Mouse (Mus musculus) forebrain, embryonic 10.5 days (tissue): ENCODE data around the gene Olfr547. TPM values are rescaled to one million over a fixed set of nuclear protein-coding genes. Genes with fewer than 3 reads are reported as not detected.

Experiments used
- DNase-seq: peaks from one replicate; pipeline ENCODE4 v3.0.0-alpha.2; 2017; ENCODE audit warnings: low spot score; ENCODE audit errors: extremely low spot score
- H3K27ac ChIP-seq: fragments of 300-500 bp; sonication (generic); 2 replicates; pipeline ENCODE4 v1.5.1; 2016; ENCODE audit warnings: mild to moderate bottlenecking
- H3K27me3 ChIP-seq: fragments of 300-500 bp; sonication (generic); 2 replicates; pipeline ENCODE4 v1.6.1; 2016; ENCODE audit warnings: mild to moderate bottlenecking; ENCODE audit not compliant: poor library complexity, severe bottlenecking
- H3K36me3 ChIP-seq: fragments of 300-500 bp; sonication (generic); replicated peaks from 2 replicates; pipeline ENCODE4 v1.6.1; 2016; ENCODE audit warnings: mild to moderate bottlenecking, moderate library complexity
- H3K4me1 ChIP-seq: fragments of 300-500 bp; sonication (generic); 2 replicates; pipeline ENCODE4 v1.6.1; 2016
- H3K4me3 ChIP-seq: fragments of 300-500 bp; sonication (generic); 2 replicates; pipeline ENCODE4 v1.5.1; 2016; ENCODE audit warnings: mild to moderate bottlenecking, moderate library complexity
- H3K9me3 ChIP-seq: fragments of 300-500 bp; sonication (generic); 2 replicates; pipeline ENCODE4 v1.6.1; 2016; ENCODE audit warnings: mild to moderate bottlenecking, moderate library complexity
- WGBS: fragments of 180-500 bp; shearing (Covaris S2); methylation state at CpG from one replicate; pipeline ENCODE4 v1.1.7; 2016; 5-methylcytosine and 5-hydroxymethylcytosine counted together
- polyA plus RNA-seq: library from polyadenylated mRNA; unstranded; fragments of >200 nt; fragmentation: Nextera tagmentation; extraction: Ambion mirVana; gene quantifications from 2 replicates; pipeline ENCODE4 v1.2.1, GENCODE M21; 2016

Gene Olfr547
- polyA plus RNA-seq, 1 experiment from 2014 or later: not detected

GRCm38 (mm10) chr7:102516261-102517050 lies 18.1 kb upstream of the Olfr547 start:
- WGBS: 92% methylated on average over 10 of the region's 10 CpGs
- Histone ChIP-seq H3K27ac (no peak overlapping the region), H3K9me3 (no peaks in the 10 kb centered on the region)

GRCm38 (mm10) chr7:102517051-102517335 lies 17.6 kb upstream of the Olfr547 start:
- no peak for DNase-seq
- 87% methylated on average over 2 of the region's 2 CpGs for WGBS

More at GRCm38 (mm10) chr7:102516261-102517050, 18.1 kb upstream of the Olfr547 start:
- Histone ChIP-seq H3K27me3 (peaks cover 44% of the 10 kb centered on the region), H3K4me1 (peaks cover 16% of the 10 kb centered on the region), H3K36me3 (no peaks in the 10 kb centered on the region), H3K4me3 (no peak overlapping the region)
- no peak for DNase-seq

GRCm38 (mm10) chr7:102529052-102529451 lies 5.5 kb upstream of the Olfr547 start:
- H3K36me3 ChIP-seq: no peaks in the 10 kb centered on the region
- no peaks in the 10 kb centered on the region for H3K9me3 ChIP-seq
- no peaks in the 10 kb centered on the region for H3K4me1 ChIP-seq
- 82% methylated on average over 1 of the region's 1 CpGs for WGBS
- no peaks in the 10 kb centered on the region for H3K27me3 ChIP-seq
- H3K4me3 ChIP-seq: no peak overlapping the region
- DNase-seq: no peak
- no peak overlapping the region for H3K27ac ChIP-seq

More at GRCm38 (mm10) chr7:102517051-102517335, 17.6 kb upstream of the Olfr547 start:
- Histone ChIP-seq H3K4me3 (no peak overlapping the region), H3K4me1 (peaks cover 16% of the 10 kb centered on the region), H3K36me3 (no peaks in the 10 kb centered on the region), H3K9me3 (no peaks in the 10 kb centered on the region), H3K27ac (no peak overlapping the region), H3K27me3 (peaks cover 39% of the 10 kb centered on the region)

- H3K4me1 ChIP-seq: no peaks in the 10 kb centered on the region
- no peak for DNase-seq
- WGBS: 88% methylated on average over 2 of the region's 2 CpGs
Observed at GRCm38 (mm10) chr7:102540596-102540995, 6.0 kb downstream of the Olfr547 start, which contains the start of gene Olfr548-ps1. Gene Olfr548-ps1, plus strand, starts transcription at chr7:102540896.

GRCm38 (mm10) chr7:102541251-102541650 lies 6.7 kb downstream of the Olfr547 start:
- WGBS: 64% methylated on average over 3 of the region's 3 CpGs

More at GRCm38 (mm10) chr7:102540596-102540995, 6.0 kb downstream of the Olfr547 start, which contains the start of gene Olfr548-ps1:
- Histone ChIP-seq H3K9me3 (no peaks in the 10 kb centered on the region), H3K27me3 (no peaks in the 10 kb centered on the region), H3K27ac (no peak within 1 kb of the TSS), H3K36me3 (no peaks in the 10 kb centered on the region), H3K4me3 (no peak within 1 kb of the TSS)

GRCm38 (mm10) chr7:102549570-102549969 lies 15.0 kb downstream of the Olfr547 start, which contains the start of gene Olfr549:
Gene Olfr549, plus strand, starts transcription at chr7:102549870.
- no peak within 1 kb of the TSS for H3K27ac ChIP-seq
- WGBS: 90% methylated on average over 3 of the region's 3 CpGs
- H3K9me3 ChIP-seq: no peaks in the 10 kb centered on the region
- H3K4me3 ChIP-seq: no peak within 1 kb of the TSS
- no peak for DNase-seq
- no peaks in the 10 kb centered on the region for H3K27me3 ChIP-seq
- no peaks in the 10 kb centered on the region for H3K4me1 ChIP-seq
- no peaks in the 10 kb centered on the region for H3K36me3 ChIP-seq

More at GRCm38 (mm10) chr7:102541251-102541650, 6.7 kb downstream of the Olfr547 start:
- H3K4me3 ChIP-seq: no peak overlapping the region
- H3K4me1 ChIP-seq: no peaks in the 10 kb centered on the region
- no peak for DNase-seq
- no peaks in the 10 kb centered on the region for H3K36me3 ChIP-seq
- H3K27ac ChIP-seq: no peak overlapping the region
- no peaks in the 10 kb centered on the region for H3K9me3 ChIP-seq
- H3K27me3 ChIP-seq: no peaks in the 10 kb centered on the region

GRCm38 (mm10) chr7:102553279-102553678 lies 18.7 kb downstream of the Olfr547 start:
- Histone ChIP-seq H3K4me3 (no peak overlapping the region), H3K27ac (no peak overlapping the region), H3K4me1 (no peaks in the 10 kb centered on the region), H3K9me3 (no peaks in the 10 kb centered on the region), H3K27me3 (no peaks in the 10 kb centered on the region), H3K36me3 (no peaks in the 10 kb centered on the region)
- WGBS: 90% methylated on average over 3 of the region's 3 CpGs
- DNase-seq: no peak

GRCm38 (mm10) chr7:102564999-102565997 lies 30.7 kb downstream of the Olfr547 start, which contains the start of gene Trim21:
Gene Trim21, minus strand, starts transcription at chr7:102565486.
- no peaks in the 10 kb centered on the region for H3K36me3 ChIP-seq
- WGBS: 29% methylated on average over 10 of the region's 10 CpGs
- peak within 1 kb of the TSS; percentile 52 for H3K4me3 ChIP-seq
- no peaks in the 10 kb centered on the region for H3K9me3 ChIP-seq
- peak; percentile 61 for DNase-seq
- H3K27ac ChIP-seq: peak within 1 kb of the TSS; percentile 80
- peaks cover 11% of the 10 kb centered on the region for H3K4me1 ChIP-seq
- H3K27me3 ChIP-seq: no peaks in the 10 kb centered on the region

GRCm38 (mm10) chr7:102566219-102566618 lies 31.7 kb downstream of the Olfr547 start:
- 91% methylated on average over 4 of the region's 4 CpGs for WGBS
- H3K4me3 ChIP-seq: no peak overlapping the region

GRCm38 (mm10) chr7:102571142-102571541 lies 36.6 kb downstream of the Olfr547 start, which contains the start of gene Olfr550:
Gene Olfr550, plus strand, starts transcription at chr7:102571442.
- H3K4me3 ChIP-seq: no peak within 1 kb of the TSS
- peaks cover 8% of the 10 kb centered on the region for H3K4me1 ChIP-seq
- 96% methylated on average over 8 of the region's 8 CpGs for WGBS
- H3K36me3 ChIP-seq: no peaks in the 10 kb centered on the region
- no peak for DNase-seq
- H3K27me3 ChIP-seq: no peaks in the 10 kb centered on the region
- no peak within 1 kb of the TSS for H3K27ac ChIP-seq
- H3K9me3 ChIP-seq: no peaks in the 10 kb centered on the region

More at GRCm38 (mm10) chr7:102566219-102566618, 31.7 kb downstream of the Olfr547 start:
- Histone ChIP-seq H3K27me3 (no peaks in the 10 kb centered on the region), H3K36me3 (no peaks in the 10 kb centered on the region), H3K4me1 (peaks cover 11% of the 10 kb centered on the region), H3K9me3 (no peaks in the 10 kb centered on the region), H3K27ac (no peak overlapping the region)
- no peak for DNase-seq

GRCm38 (mm10) chr7:102573174-102573830 lies 38.8 kb downstream of the Olfr547 start:
- Histone ChIP-seq H3K4me1 (peaks cover 8% of the 10 kb centered on the region), H3K27ac (no peak overlapping the region), H3K36me3 (no peaks in the 10 kb centered on the region), H3K27me3 (no peaks in the 10 kb centered on the region), H3K9me3 (no peaks in the 10 kb centered on the region), H3K4me3 (no peak overlapping the region)
- WGBS: 79% methylated on average over 3 of the region's 3 CpGs
- no peak for DNase-seq

GRCm38 (mm10) chr7:102575998-102576397 lies 41.4 kb downstream of the Olfr547 start:
- 66% methylated on average over 6 of the region's 6 CpGs for WGBS
- Histone ChIP-seq H3K4me1 (peaks cover 8% of the 10 kb centered on the region), H3K9me3 (no peaks in the 10 kb centered on the region), H3K4me3 (no peak overlapping the region), H3K27ac (no peak overlapping the region), H3K36me3 (no peaks in the 10 kb centered on the region), H3K27me3 (no peaks in the 10 kb centered on the region)
- no peak for DNase-seq
